ENCODE assay signal across 8 mouse cellular contexts in the genomic region with DNA sequence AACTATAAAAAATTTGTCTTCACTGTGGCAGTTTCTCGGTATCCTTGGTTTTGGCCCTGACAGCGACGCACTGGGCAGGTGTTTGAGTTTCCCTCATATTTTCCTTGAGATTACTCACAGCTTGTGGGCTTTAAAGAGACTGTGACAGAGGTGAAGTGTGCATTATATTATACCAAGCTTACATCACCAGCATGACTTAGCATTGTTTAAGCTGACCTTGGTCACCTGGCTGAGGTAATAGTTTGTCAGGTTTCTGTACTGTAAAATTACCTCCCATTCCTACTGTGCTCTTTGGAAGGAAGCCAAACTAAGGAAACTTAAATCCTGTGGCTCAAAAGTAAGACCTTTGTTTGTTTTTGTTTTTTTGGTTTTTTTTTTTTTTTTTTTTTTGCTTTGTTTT.
DNase-seq lines count a peak whose midpoint lies in the region; ATAC-seq and TF ChIP-seq lines count a peak whose summit lies in the region.

No protein-coding gene starts in this region.

- no peak overlapping the region for H3K4me3 ChIP-seq in lung, embryonic 14.5 days (ENCODE audit: low read depth, low read length)
- H3K4me3 ChIP-seq in forebrain, embryonic 14.5 days (ENCODE audit: low read depth, low read length) = no peak overlapping the region
- H3K4me3 ChIP-seq in limb, embryonic 13.5 days = no peak overlapping the region; the same call in 1 of the 2 replicates
- no peak overlapping the region for H3K4me3 ChIP-seq in small intestine, adult 2 months (ENCODE audit: low read depth, low read length)

- ATAC-seq in lung, embryonic 14.5 days (ENCODE audit: insufficient read depth) = no peak
- ATAC-seq in forebrain, embryonic 14.5 days = no peak
- ATAC-seq in limb, embryonic 13.5 days (ENCODE audit: low FRiP score, low read depth) = no peak

- WGBS in lung, embryonic 14.5 days = 36% methylated on average over 3 of the region's 3 CpGs
- WGBS in forebrain, embryonic 14.5 days = 48% methylated on average over 3 of the region's 3 CpGs
- WGBS in limb, embryonic 13.5 days = 44% methylated on average over 3 of the region's 3 CpGs
- WGBS in small intestine, adult 2 months = 13% methylated on average over 3 of the region's 3 CpGs

- peak overlapping the region; percentile 99 for H3K27ac ChIP-seq in lung, embryonic 14.5 days (ENCODE audit: low read depth)
- H3K27ac ChIP-seq in forebrain, embryonic 14.5 days (ENCODE audit: low read depth, low read length) = peak overlapping the region; percentile 95; the same call in 1 of the 2 replicates
- 0 out of 2 replicates have a peak overlapping the region, but pooled peaks have one; percentile 1 for H3K27ac ChIP-seq in limb, embryonic 13.5 days
- peak overlapping the region; percentile 37; the same call in 1 of the 2 replicates for H3K27ac ChIP-seq in small intestine, adult 2 months (ENCODE audit: insufficient read depth, low read depth, low read length)

- peaks cover 7% of the 10 kb centered on the region for H3K4me1 ChIP-seq in lung, embryonic 14.5 days (ENCODE audit: insufficient read depth)
- H3K4me1 ChIP-seq in forebrain, embryonic 14.5 days (ENCODE audit: control insufficient read depth, insufficient read depth, low read length) = peaks cover 31% of the 10 kb centered on the region
- H3K4me1 ChIP-seq in limb, embryonic 13.5 days = peaks cover 35% of the 10 kb centered on the region
- H3K4me1 ChIP-seq in small intestine, adult 2 months (ENCODE audit: control insufficient read depth, insufficient read depth, insufficient read length, low read length) = peaks cover 2% of the 10 kb centered on the region

- H3K27me3 ChIP-seq in lung, embryonic 14.5 days (ENCODE audit: insufficient read depth, low read length) = no peaks in the 10 kb centered on the region
- no peaks in the 10 kb centered on the region for H3K27me3 ChIP-seq in forebrain, embryonic 14.5 days (replicated peaks; ENCODE audit: control insufficient read depth, insufficient read depth, low read length)
- no peaks in the 10 kb centered on the region for H3K27me3 ChIP-seq in limb, embryonic 13.5 days
- no peaks in the 10 kb centered on the region for H3K27me3 ChIP-seq in small intestine, adult 2 months (ENCODE audit: control insufficient read depth, insufficient read depth, low read length)

- intact Hi-C loops in left cerebral cortex, postnatal 10 days (cut with DNase I) = loop anchor here (2.0 kb wide), 1 partner anchor 69 kb away; the partner anchor contains the start of gene Clasp1

- peak overlapping the region; percentile 69 for H3K4me2 ChIP-seq in lung, embryonic 14.5 days
- H3K4me2 ChIP-seq in forebrain, embryonic 14.5 days (ENCODE audit: low read length) = peak overlapping the region; percentile 81; the same call in 1 of the 2 replicates
- H3K4me2 ChIP-seq in limb, embryonic 13.5 days (replicated peaks) = peak overlapping the region; percentile 75

- H3K9ac ChIP-seq in lung, embryonic 14.5 days = peak overlapping the region; percentile 16; the same call in 1 of the 2 replicates
- H3K9ac ChIP-seq in forebrain, embryonic 14.5 days (ENCODE audit: low read length) = no peak overlapping the region
- no peak overlapping the region for H3K9ac ChIP-seq in limb, embryonic 13.5 days

- H3K36me3 ChIP-seq in lung, embryonic 14.5 days (ENCODE audit: insufficient read depth) = peaks cover 11% of the 10 kb centered on the region
- H3K36me3 ChIP-seq in forebrain, embryonic 14.5 days (ENCODE audit: control insufficient read depth, insufficient read depth, low read length) = peaks cover 21% of the 10 kb centered on the region
- H3K36me3 ChIP-seq in limb, embryonic 13.5 days = peaks cover 22% of the 10 kb centered on the region
- H3K36me3 ChIP-seq in small intestine, adult 2 months (ENCODE audit: control insufficient read depth, insufficient read depth, low read length) = 0 out of 2 replicates have a peak, but pooled peaks cover 2% of the 10 kb centered on the region

- H3K9me3 ChIP-seq in lung, embryonic 14.5 days (ENCODE audit: low read depth, low read length) = no peaks in the 10 kb centered on the region
- H3K9me3 ChIP-seq in forebrain, embryonic 14.5 days (replicated peaks; ENCODE audit: control insufficient read depth, low read length) = no peaks in the 10 kb centered on the region
- no peaks in the 10 kb centered on the region for H3K9me3 ChIP-seq in limb, embryonic 13.5 days

- TF ChIP-seq CTCF in lung, embryonic 14.5 days (IDR thresholded peaks at IDR 0.05; ENCODE audit: low read depth) = no peak
- no peak for TF ChIP-seq CTCF in small intestine, adult 2 months (IDR thresholded peaks at IDR 0.05; ENCODE audit: extremely low read depth, insufficient read length, insufficient replicate concordance, low read depth, low read length)

- peak; percentile 46 for DNase-seq in lung, embryonic 14.5 days
- DNase-seq in lung, postnatal 14 days = no peak
- peak; percentile 11 for DNase-seq in forebrain, embryonic 14.5 days (ENCODE audit: low spot score)
- DNase-seq in left cerebral cortex, postnatal 10 days (ENCODE audit: extremely low spot score in 1 of 2, low spot score in 2 of 2) = no peak
- no peak for DNase-seq in adrenal gland, postnatal 36 days
- DNase-seq in adrenal gland, postnatal 10 days = no peak

- no peak for TF ChIP-seq POLR2A in small intestine, adult 2 months (IDR thresholded peaks at IDR 0.05; ENCODE audit: low read depth, low read length)

Comparison
In these comparisons a context has a peak if more than half of its experiments do, and no peak if none do; other contexts are left out.
1. DNase-seq: peak in lung, embryonic 14.5 days (single experiment) and forebrain, embryonic 14.5 days (single experiment); none in lung, postnatal 14 days (single experiment), left cerebral cortex, postnatal 10 days (0 of 2), adrenal gland, postnatal 36 days (0 of 2) and adrenal gland, postnatal 10 days (single experiment).
2. H3K27ac ChIP-seq: peak in every context shown above with its lines; median percentile 99 in lung, embryonic 14.5 days; 95 in forebrain, embryonic 14.5 days; 37 in small intestine, adult 2 months; 1 in limb, embryonic 13.5 days.
3. Peak in every context shown above with its lines, with median percentiles within 50 percentile points of each other: H3K4me2 ChIP-seq.